Mouse (Mus musculus): Measurements from ENCODE around the gene Dennd6a. TPM values are rescaled to one million over a fixed set of nuclear protein-coding genes. Genes with fewer than 3 reads are reported as not detected.
"Not testable (repeated sequence)": the region's sequence is repeated elsewhere in the genome, so short reads cannot be mapped to it uniquely, and the experiment has no call there.

The Dennd6a gene
- total RNA-seq (2014; fragmentation: Nextera tagmentation) (18.5 and 19.7 TPM in 2 replicates), total RNA-seq (2017) (21.6 and 24.5 TPM in 2 replicates)

GRCm38 (mm10) chr14:26573556-26573955 is at the start of gene Dennd6a:
Gene Dennd6a (plus strand): TSS chr14:26573856.
- ATAC-seq (replicated peaks; ENCODE audit: poor library complexity, severe bottlenecking) = not testable (repeated sequence)

- no peak for ATAC-seq (replicated peaks; ENCODE audit: poor library complexity, severe bottlenecking)
Measured at GRCm38 (mm10) chr14:26525955-26526354, 47.7 kb upstream of the Dennd6a start.

GRCm38 (mm10) chr14:26528296-26528695 is 45.4 kb upstream of the Dennd6a start:
- peak; percentile 50; the same call in 1 of the 2 replicates for ATAC-seq (replicated peaks; ENCODE audit: poor library complexity, severe bottlenecking)

- no peak for ATAC-seq (replicated peaks; ENCODE audit: poor library complexity, severe bottlenecking)
Measured at GRCm38 (mm10) chr14:26530350-26530749, 43.3 kb upstream of the Dennd6a start.

GRCm38 (mm10) chr14:26531410-26532313 is 42.0 kb upstream of the Dennd6a start:
- no peak for ATAC-seq (replicated peaks; ENCODE audit: poor library complexity, severe bottlenecking)

GRCm38 (mm10) chr14:26532752-26533151 is 40.9 kb upstream of the Dennd6a start:
- ATAC-seq (replicated peaks; ENCODE audit: poor library complexity, severe bottlenecking) = peak; percentile 27; the same call in 1 of the 2 replicates

- ATAC-seq (replicated peaks; ENCODE audit: poor library complexity, severe bottlenecking) = no peak
Measured at GRCm38 (mm10) chr14:26533267-26533666, 40.4 kb upstream of the Dennd6a start.

- ATAC-seq (replicated peaks; ENCODE audit: poor library complexity, severe bottlenecking) = peak; percentile 23
Measured at GRCm38 (mm10) chr14:26533821-26534756, 39.6 kb upstream of the Dennd6a start.

- peak; percentile 92 for ATAC-seq (replicated peaks; ENCODE audit: poor library complexity, severe bottlenecking)
Measured at GRCm38 (mm10) chr14:26534757-26535479, 38.7 kb upstream of the Dennd6a start, which contains the start of gene Slmap. Gene Slmap (minus strand): TSS chr14:26534931.

GRCm38 (mm10) chr14:26539241-26539640 is 34.4 kb upstream of the Dennd6a start:
- ATAC-seq (replicated peaks; ENCODE audit: poor library complexity, severe bottlenecking) = no peak

GRCm38 (mm10) chr14:26540577-26540976 is 33.1 kb upstream of the Dennd6a start:
- no peak for ATAC-seq (replicated peaks; ENCODE audit: poor library complexity, severe bottlenecking)

- no peak for ATAC-seq (replicated peaks; ENCODE audit: poor library complexity, severe bottlenecking)
Measured at GRCm38 (mm10) chr14:26542136-26542535, 31.5 kb upstream of the Dennd6a start.

GRCm38 (mm10) chr14:26547516-26548488 is 25.9 kb upstream of the Dennd6a start:
- ATAC-seq (replicated peaks; ENCODE audit: poor library complexity, severe bottlenecking) = no peak

- no peak for ATAC-seq (replicated peaks; ENCODE audit: poor library complexity, severe bottlenecking)
Measured at GRCm38 (mm10) chr14:26550712-26551111, 22.9 kb upstream of the Dennd6a start.

- no peak for ATAC-seq (replicated peaks; ENCODE audit: poor library complexity, severe bottlenecking)
Measured at GRCm38 (mm10) chr14:26552441-26552840, 21.2 kb upstream of the Dennd6a start.

GRCm38 (mm10) chr14:26552853-26553252 is 20.8 kb upstream of the Dennd6a start:
- no peak for ATAC-seq (replicated peaks; ENCODE audit: poor library complexity, severe bottlenecking)

GRCm38 (mm10) chr14:26557581-26557980 is 16.1 kb upstream of the Dennd6a start:
- no peak for ATAC-seq (replicated peaks; ENCODE audit: poor library complexity, severe bottlenecking)

GRCm38 (mm10) chr14:26558536-26558935 is 15.1 kb upstream of the Dennd6a start:
- ATAC-seq (replicated peaks; ENCODE audit: poor library complexity, severe bottlenecking) = no peak

GRCm38 (mm10) chr14:26562247-26562646 is 11.4 kb upstream of the Dennd6a start:
- no peak for ATAC-seq (replicated peaks; ENCODE audit: poor library complexity, severe bottlenecking)
